Mouse (Mus musculus): Measurements from ENCODE around the gene Abcb9. TPM values are rescaled to one million over a fixed set of nuclear protein-coding genes. Genes with fewer than 3 reads are reported as not detected.
"Not testable (repeated sequence)": the region's sequence is repeated elsewhere in the genome, so short reads cannot be mapped to it uniquely, and the experiment has no call there.

The Abcb9 gene
- polyA plus RNA-seq, 1 experiment from 2014 or later: 10.9 TPM

DNA sequence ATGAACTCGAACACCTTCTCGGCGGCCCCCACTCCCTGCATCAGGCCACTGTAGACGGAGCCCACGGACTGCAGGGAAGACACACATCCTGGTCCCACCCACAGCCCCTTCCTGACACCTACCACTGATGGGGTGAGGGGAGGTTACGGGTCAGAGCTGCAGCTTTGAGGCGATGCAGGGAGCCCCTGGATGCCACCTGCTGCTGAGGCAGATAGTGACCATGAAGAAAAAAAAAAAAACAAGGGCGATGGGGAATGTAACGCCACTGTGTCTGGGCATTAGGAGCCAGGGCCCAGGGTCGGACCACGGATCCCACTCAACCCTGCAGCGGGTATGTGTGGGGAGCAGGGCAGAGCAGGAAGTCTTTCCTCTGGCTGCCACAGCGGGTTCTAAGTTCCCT lies 18.4 kb downstream of the Abcb9 start:
- 86% methylated on average over 13 of the region's 13 CpGs for WGBS
- Histone ChIP-seq H3K9me3 (no peaks in the 10 kb centered on the region), H3K27me3 (no peaks in the 10 kb centered on the region), H3K36me3 (no peaks in the 10 kb centered on the region), H3K4me3 (no peak overlapping the region), H3K9ac (replicated peaks) (no peak overlapping the region), H3K27ac (replicated peaks) (no peak overlapping the region), H3K4me1 (peaks cover 42% of the 10 kb centered on the region), H3K4me2 (replicated peaks) (no peak overlapping the region)
- no peak for ATAC-seq (replicated peaks)

DNA sequence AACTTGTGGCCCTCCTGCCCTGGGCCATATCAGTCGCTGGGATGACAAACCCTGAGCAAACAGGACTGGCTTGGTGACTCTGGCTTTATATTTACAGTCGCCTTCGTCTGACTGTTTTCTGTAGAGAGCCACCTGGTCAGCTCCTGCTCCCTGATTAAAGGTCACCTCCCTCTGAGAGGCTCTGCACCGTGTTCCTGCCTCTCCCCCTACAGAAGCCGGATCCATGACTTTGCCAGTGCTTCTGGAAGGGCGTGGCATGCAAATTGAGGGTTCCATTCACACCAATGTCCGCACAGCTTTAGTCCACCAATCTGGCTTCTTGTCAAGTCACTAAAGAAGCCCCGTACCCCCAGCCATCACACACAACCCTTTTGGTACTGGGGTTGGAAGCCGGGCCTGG lies 19.0 kb downstream of the Abcb9 start:
- Histone ChIP-seq H3K9ac (replicated peaks) (no peak overlapping the region), H3K4me1 (peaks cover 46% of the 10 kb centered on the region), H3K36me3 (no peaks in the 10 kb centered on the region), H3K9me3 (no peaks in the 10 kb centered on the region), H3K4me3 (no peak overlapping the region), H3K27me3 (no peaks in the 10 kb centered on the region), H3K4me2 (replicated peaks) (no peak overlapping the region), H3K27ac (replicated peaks) (no peak overlapping the region)
- WGBS: 62% methylated on average over 9 of the region's 9 CpGs
- ATAC-seq (replicated peaks): no peak

GRCm38 (mm10) chr5:124075716-124076115 lies 19.9 kb downstream of the Abcb9 start:
- no peak overlapping the region for H3K4me3 ChIP-seq
- H3K9ac ChIP-seq (replicated peaks): no peak overlapping the region
- 70% methylated on average over 9 of the region's 9 CpGs for WGBS
- H3K27ac ChIP-seq (replicated peaks): no peak overlapping the region
- no peaks in the 10 kb centered on the region for H3K9me3 ChIP-seq
- H3K36me3 ChIP-seq: no peaks in the 10 kb centered on the region
- no peak overlapping the region for H3K4me2 ChIP-seq (replicated peaks)
- no peak for ATAC-seq (replicated peaks)
- H3K27me3 ChIP-seq: no peaks in the 10 kb centered on the region
- H3K4me1 ChIP-seq: peaks cover 46% of the 10 kb centered on the region

DNA sequence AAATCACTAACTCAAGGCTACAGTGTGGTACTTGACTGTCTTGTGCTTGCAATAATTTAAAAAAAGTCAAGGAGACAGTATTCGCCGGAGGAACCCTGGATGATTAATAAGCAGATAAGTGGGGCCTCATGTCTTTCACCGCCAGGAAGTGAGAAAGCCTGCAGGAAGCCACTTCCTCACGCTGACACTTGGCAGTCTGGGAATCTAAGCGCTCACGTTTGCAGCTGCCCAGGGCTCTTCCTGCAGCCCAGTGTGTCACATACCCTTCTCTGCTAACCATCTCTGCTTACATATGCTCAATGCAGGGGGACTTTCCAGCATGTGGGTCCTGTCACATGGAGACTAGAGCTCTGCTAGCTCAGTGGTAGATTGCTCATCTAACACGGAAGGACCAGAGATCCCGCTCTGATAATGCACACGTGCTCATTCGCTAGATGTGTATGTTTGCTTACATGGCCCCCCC lies 20.7 kb downstream of the Abcb9 start:
- 72% methylated on average over 10 of the region's 10 CpGs for WGBS
- Histone ChIP-seq H3K4me1 (peaks cover 41% of the 10 kb centered on the region), H3K27me3 (no peaks in the 10 kb centered on the region), H3K27ac (replicated peaks) (no peak overlapping the region), H3K4me3 (no peak overlapping the region), H3K9ac (replicated peaks) (no peak overlapping the region), H3K4me2 (replicated peaks) (no peak overlapping the region), H3K36me3 (no peaks in the 10 kb centered on the region), H3K9me3 (no peaks in the 10 kb centered on the region)
- no peak for ATAC-seq (replicated peaks)

DNA sequence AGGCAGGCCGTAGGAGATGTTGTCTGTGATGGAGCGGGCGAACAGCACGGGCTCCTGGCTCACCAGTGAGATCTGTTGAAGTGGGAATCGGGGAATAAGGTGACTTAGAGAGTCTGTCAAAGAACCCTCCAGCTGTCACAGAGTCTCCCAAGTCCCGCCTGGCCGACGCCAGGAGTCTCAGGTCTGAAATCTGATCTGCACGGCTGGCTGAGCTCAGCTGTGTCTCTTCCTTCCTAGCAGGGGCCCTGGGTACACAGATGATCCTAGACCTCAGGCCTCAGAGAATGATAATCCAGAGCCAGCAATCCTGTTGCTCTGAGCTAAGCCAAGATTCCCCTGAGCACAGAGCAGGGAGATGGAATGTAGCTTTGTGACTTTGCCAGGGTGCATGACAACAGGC lies 21.9 kb downstream of the Abcb9 start:
- H3K9ac ChIP-seq (replicated peaks): no peak overlapping the region
- WGBS: 58% methylated on average over 9 of the region's 9 CpGs
- H3K9me3 ChIP-seq: no peaks in the 10 kb centered on the region
- H3K27ac ChIP-seq (replicated peaks): no peak overlapping the region
- H3K4me1 ChIP-seq: peaks cover 29% of the 10 kb centered on the region
- no peaks in the 10 kb centered on the region for H3K36me3 ChIP-seq
- H3K4me2 ChIP-seq (replicated peaks): no peak overlapping the region
- no peaks in the 10 kb centered on the region for H3K27me3 ChIP-seq
- H3K4me3 ChIP-seq: no peak overlapping the region
- ATAC-seq (replicated peaks): no peak

DNA sequence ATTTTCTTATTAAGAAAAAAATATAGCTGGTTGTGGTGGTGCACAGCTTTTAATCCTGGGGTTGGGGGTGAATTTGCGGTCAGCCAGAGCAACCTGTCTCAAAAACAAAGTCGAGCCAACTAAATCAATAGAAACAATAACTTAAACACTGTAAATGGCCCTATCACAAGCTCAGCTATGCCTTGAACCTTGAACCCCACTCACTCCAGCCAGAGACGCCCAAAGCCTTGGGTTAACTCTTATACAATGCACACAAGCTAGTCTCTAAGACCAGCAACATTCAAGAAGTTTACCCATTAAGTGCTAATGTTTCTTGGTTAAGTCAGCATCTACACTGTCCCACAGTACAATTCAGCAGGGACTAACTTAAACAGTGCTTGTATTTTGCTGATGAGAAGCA lies 25.9 kb downstream of the Abcb9 start:
- Histone ChIP-seq H3K4me1 (peaks cover 8% of the 10 kb centered on the region; the same call in 1 of the 2 replicates), H3K27me3 (no peaks in the 10 kb centered on the region), H3K4me2 (replicated peaks) (no peak overlapping the region), H3K9ac (replicated peaks) (no peak overlapping the region), H3K9me3 (no peaks in the 10 kb centered on the region), H3K27ac (replicated peaks) (no peak overlapping the region), H3K36me3 (no peaks in the 10 kb centered on the region), H3K4me3 (no peak overlapping the region)
- WGBS: 82% methylated on average over 3 of the region's 3 CpGs
- ATAC-seq (replicated peaks): no peak

DNA sequence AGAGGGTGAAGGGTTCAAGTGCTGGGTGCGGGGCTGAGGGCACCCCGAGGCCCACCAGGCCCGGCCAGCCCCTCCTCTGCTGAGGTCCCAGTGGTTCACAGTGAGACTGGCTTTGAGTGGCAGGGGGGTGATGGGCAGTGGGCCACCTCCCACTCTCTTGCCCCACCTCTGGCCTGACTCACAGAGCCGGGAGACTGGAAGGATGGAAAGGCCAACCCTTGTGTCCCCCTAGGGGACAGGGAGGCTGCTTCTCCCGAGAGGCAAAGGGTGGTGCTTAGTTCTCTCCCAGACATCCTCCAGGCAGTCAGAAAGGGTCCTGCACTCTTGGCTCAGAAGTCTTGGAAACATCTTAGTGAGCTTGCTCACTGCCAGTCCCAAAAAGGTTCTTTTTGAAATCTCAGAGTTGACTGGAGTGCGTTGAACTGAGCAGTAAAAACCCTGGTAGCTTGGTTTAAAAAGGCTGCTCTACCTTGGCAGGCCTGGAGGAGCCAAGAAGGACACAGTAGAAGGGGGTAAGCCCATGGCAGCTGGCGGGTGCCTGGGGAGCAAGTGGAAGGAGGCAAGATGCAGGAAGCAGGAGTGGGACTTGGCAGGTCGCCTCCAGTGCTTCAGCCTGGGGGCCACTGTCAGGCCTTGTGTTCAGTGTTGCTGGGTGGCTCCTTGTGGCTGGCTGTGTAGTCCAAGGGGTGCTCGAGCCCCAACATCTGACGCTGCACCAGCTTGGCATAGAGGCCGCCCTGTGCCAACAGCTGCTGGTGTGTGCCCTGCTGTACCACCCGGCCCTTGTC lies 33.4 kb downstream of the Abcb9 start:
- H3K9ac ChIP-seq (replicated peaks): no peak overlapping the region
- 0 out of 2 replicates have a peak, but pooled peaks cover 5% of the 10 kb centered on the region for H3K4me1 ChIP-seq
- H3K4me3 ChIP-seq: no peak overlapping the region
- H3K4me2 ChIP-seq (replicated peaks): no peak overlapping the region
- ATAC-seq (replicated peaks): no peak
- no peaks in the 10 kb centered on the region for H3K36me3 ChIP-seq
- H3K27ac ChIP-seq (replicated peaks): no peak overlapping the region
- 71% methylated on average over 12 of the region's 12 CpGs for WGBS
- no peaks in the 10 kb centered on the region for H3K27me3 ChIP-seq
- no peaks in the 10 kb centered on the region for H3K9me3 ChIP-seq

DNA sequence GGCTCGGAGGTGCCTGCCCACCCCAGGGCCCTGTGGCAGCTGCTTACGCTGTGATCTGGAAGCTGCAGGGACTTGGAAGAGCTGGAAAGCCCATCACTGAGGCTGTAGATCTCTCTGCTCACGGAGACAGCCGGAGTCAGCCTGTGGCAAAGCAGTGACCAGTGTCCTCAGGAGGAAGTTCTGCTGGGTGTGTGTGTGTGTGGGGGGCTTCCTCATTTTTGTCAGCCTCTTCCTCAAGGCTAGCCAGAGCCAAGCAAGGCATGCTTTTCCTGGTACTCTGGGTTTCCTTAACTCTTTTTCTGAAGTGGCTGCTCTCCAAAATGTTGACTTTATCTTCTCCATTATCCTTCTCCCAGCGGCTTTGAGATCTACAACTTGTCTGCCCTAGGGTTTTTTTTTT lies 35.9 kb downstream of the Abcb9 start:
- no peak for ATAC-seq (replicated peaks)
- no peak overlapping the region for H3K9ac ChIP-seq (replicated peaks)

DNA sequence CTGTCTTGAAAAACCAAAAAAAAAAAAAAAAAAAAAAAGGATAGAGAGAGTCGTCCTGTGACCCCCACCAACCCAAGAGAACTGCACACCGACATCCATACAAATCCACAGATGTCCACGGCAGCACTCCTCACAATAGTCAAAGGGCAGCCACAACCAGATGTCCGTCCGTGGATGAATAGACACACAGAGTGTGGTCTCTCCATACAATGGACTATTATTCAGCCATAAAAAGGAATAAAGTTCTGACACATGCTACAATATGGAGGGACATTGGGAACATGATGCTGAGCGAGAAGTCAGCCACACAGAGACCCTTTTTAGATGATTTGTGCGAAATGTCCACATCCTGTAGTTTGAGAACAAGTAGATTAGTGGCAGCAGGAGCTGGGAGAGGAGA lies 36.8 kb downstream of the Abcb9 start:
- ATAC-seq (replicated peaks): no peak
- WGBS: 71% methylated on average over 7 of the region's 7 CpGs
- H3K4me2 ChIP-seq (replicated peaks): no peak overlapping the region
- H3K27me3 ChIP-seq: no peaks in the 10 kb centered on the region
- H3K4me3 ChIP-seq: no peak overlapping the region
- H3K9me3 ChIP-seq: no peaks in the 10 kb centered on the region
- no peak overlapping the region for H3K27ac ChIP-seq (replicated peaks)
- H3K36me3 ChIP-seq: no peaks in the 10 kb centered on the region
- H3K9ac ChIP-seq (replicated peaks): no peak overlapping the region
- H3K4me1 ChIP-seq: 0 out of 2 replicates have a peak, but pooled peaks cover 5% of the 10 kb centered on the region

More for the DNA sequence above, 35.9 kb downstream of the Abcb9 start:
- no peaks in the 10 kb centered on the region for H3K9me3 ChIP-seq
- no peaks in the 10 kb centered on the region for H3K27me3 ChIP-seq
- no peak overlapping the region for H3K4me2 ChIP-seq (replicated peaks)
- 0 out of 2 replicates have a peak, but pooled peaks cover 5% of the 10 kb centered on the region for H3K4me1 ChIP-seq
- H3K36me3 ChIP-seq: no peaks in the 10 kb centered on the region
- no peak overlapping the region for H3K4me3 ChIP-seq
- no peak overlapping the region for H3K27ac ChIP-seq (replicated peaks)
- WGBS: 82% methylated on average over 5 of the region's 5 CpGs

DNA sequence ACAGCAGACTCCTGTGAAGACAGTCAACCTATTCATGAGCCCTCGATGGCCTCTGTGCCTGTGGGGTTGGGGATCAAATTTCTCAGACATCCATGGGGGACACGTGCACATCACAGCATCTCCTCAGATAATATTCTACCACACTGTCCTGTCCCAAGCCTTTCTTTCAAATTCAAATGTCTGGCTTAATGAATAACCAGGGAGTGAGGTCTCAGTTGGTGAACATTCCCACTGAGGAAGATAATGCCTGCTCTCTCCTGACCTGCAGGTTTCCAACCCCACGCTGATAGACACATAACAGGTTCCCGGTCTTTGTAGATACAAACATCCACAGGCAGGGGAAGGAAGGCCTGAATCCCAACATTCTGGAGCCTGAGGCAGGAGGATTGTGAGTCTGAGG lies 38.6 kb downstream of the Abcb9 start:
- no peaks in the 10 kb centered on the region for H3K9me3 ChIP-seq
- H3K36me3 ChIP-seq: no peaks in the 10 kb centered on the region
- H3K9ac ChIP-seq (replicated peaks): no peak overlapping the region
- no peaks in the 10 kb centered on the region for H3K4me1 ChIP-seq
- H3K27me3 ChIP-seq: no peaks in the 10 kb centered on the region
- 48% methylated on average over 4 of the region's 4 CpGs for WGBS
- H3K4me2 ChIP-seq (replicated peaks): no peak overlapping the region
- H3K27ac ChIP-seq (replicated peaks): no peak overlapping the region
- no peak for ATAC-seq (replicated peaks)
- H3K4me3 ChIP-seq: no peak overlapping the region

DNA sequence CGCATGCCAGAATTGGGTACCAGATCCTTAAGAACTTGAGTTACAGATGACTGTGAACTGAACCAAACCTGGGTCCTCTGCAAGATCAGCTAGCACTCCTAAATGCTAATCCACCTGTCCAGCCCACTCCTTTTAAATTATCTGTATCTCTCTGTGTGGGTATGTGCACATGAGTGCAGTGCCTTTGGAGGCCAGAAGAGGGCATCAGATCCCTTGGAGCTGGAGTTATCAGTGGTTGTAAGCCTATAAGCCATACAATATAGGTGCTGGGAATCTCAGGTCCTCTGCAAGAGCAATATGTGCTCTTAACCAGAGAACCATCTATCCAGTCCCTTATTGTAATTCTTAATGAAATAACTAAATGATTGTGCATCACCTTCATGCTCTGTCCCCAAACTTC lies 39.4 kb downstream of the Abcb9 start:
- Histone ChIP-seq H3K4me1 (no peaks in the 10 kb centered on the region), H3K4me3 (no peak overlapping the region), H3K27me3 (no peaks in the 10 kb centered on the region), H3K9ac (replicated peaks) (no peak overlapping the region), H3K36me3 (no peaks in the 10 kb centered on the region), H3K27ac (replicated peaks) (no peak overlapping the region), H3K9me3 (no peaks in the 10 kb centered on the region), H3K4me2 (replicated peaks) (no peak overlapping the region)
- ATAC-seq (replicated peaks): no peak
- 96% methylated on average over 1 of the region's 1 CpGs for WGBS

DNA sequence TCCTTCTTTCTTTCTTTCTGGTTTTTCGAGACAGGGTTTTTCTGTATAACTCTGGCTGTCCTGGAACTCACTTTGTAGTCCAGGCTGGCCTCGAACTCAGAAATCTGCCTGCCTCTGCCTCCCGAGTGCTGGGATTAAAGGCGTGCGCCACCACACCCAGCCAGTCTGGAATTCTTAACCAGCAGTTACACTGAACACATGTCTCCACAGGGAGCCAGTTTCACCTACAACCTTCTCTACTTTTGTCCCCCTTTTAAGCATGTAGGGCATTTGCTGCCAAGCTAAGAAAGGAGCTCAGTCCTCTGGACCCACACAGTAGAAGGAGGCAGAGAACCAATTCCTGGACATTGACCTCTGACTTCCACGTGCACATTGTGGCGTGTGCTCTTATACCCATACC lies 43.0 kb downstream of the Abcb9 start:
- ATAC-seq (replicated peaks); H3K27ac ChIP-seq (replicated peaks); H3K4me2 ChIP-seq (replicated peaks); H3K27me3 ChIP-seq; H3K9me3 ChIP-seq; H3K9ac ChIP-seq (replicated peaks); H3K36me3 ChIP-seq; H3K4me3 ChIP-seq; H3K4me1 ChIP-seq: not testable (repeated sequence)
- WGBS: 88% methylated on average over 7 of the region's 7 CpGs

Data from forebrain, embryonic 15.5 days (tissue).